Mouse (Mus musculus) hindbrain, embryonic 14.5 days (tissue): ENCODE measurements around the gene Pxn. TPM values are rescaled to one million over a fixed set of nuclear protein-coding genes. Genes with fewer than 3 reads are reported as not detected.

Experiments used
- ATAC-seq: fragments of 200-750 bp; cut with Nextera tagmentation; 2 replicates; pipeline ENCODE4 v1.8.0; 2017; ENCODE audit warnings: moderate number of reproducible peaks, mild to moderate bottlenecking, moderate TSS enrichment, moderate library complexity; ENCODE audit not compliant: low FRiP score
- DNase-seq: peaks from one replicate; pipeline ENCODE4 v3.0.0-alpha.2; 2015; ENCODE audit warnings: low spot score
- H3K27ac ChIP-seq: fragments of 300-500 bp; sonication (generic); 2 replicates; pipeline ENCODE4 v1.5.1; 2014; ENCODE audit warnings: mild to moderate bottlenecking, moderate library complexity
- H3K27me3 ChIP-seq: fragments of 300-500 bp; sonication (generic); 2 replicates; pipeline ENCODE4 v1.6.1; 2014; ENCODE audit warnings: mild to moderate bottlenecking, low read length, mixed read lengths; ENCODE audit not compliant: control insufficient read depth, insufficient read depth
- H3K36me3 ChIP-seq: fragments of 300-500 bp; sonication (generic); replicated peaks from 2 replicates; pipeline ENCODE4 v1.6.1; 2014; ENCODE audit not compliant: control insufficient read depth, insufficient read depth
- H3K4me1 ChIP-seq: fragments of 300-500 bp; sonication (generic); replicated peaks from 2 replicates; pipeline ENCODE4 v1.6.1; 2014; ENCODE audit warnings: antibody characterized with exemption, low read length, mixed read lengths; ENCODE audit not compliant: control insufficient read depth, insufficient read depth
- H3K4me2 ChIP-seq: fragments of 300-500 bp; sonication (generic); replicated peaks from 2 replicates; pipeline ENCODE4 v1.6.1; 2014; ENCODE audit warnings: mild to moderate bottlenecking, moderate library complexity
- H3K4me3 ChIP-seq: fragments of 300-500 bp; sonication (generic); replicated peaks from 2 replicates; pipeline ENCODE4 v1.5.1; 2014; ENCODE audit warnings: mild to moderate bottlenecking, low read length
- H3K9ac ChIP-seq: fragments of 300-500 bp; sonication (generic); 2 replicates; pipeline ENCODE4 v1.6.1; 2014
- H3K9me3 ChIP-seq: fragments of 300-500 bp; sonication (generic); 2 replicates; pipeline ENCODE4 v1.6.1; 2016; ENCODE audit warnings: low read length; ENCODE audit not compliant: control insufficient read depth
- WGBS: fragments of 180-500 bp; shearing (Covaris S2); extraction: QIAGEN DNeasy Blood & Tissue Kit; methylation state at CpG from one replicate; pipeline ENCODE4 v1.1.7; 2014; 5-methylcytosine and 5-hydroxymethylcytosine counted together
- microRNA-seq: library from miRNA; unstranded; fragments of <30 nt; microRNA quantifications from one replicate; pipeline ENCODE4, GENCODE M21; 2016
- polyA plus RNA-seq: library from polyadenylated mRNA; unstranded; fragments of >200 nt; fragmentation: Nextera tagmentation; extraction: Ambion mirVana; gene quantifications from 2 replicates; pipeline ENCODE4 v1.2.1, GENCODE M21; 2014

Pxn gene
- polyA plus RNA-seq, 1 experiment from 2014 or later: 12.2 TPM

- Histone ChIP-seq H3K9ac (no peak overlapping the region), H3K9me3 (no peaks in the 10 kb centered on the region), H3K4me1 (no peaks in the 10 kb centered on the region), H3K36me3 (peaks cover 98% of the 10 kb centered on the region), H3K27ac (no peak overlapping the region), H3K27me3 (no peaks in the 10 kb centered on the region), H3K4me3 (no peak overlapping the region), H3K4me2 (no peak overlapping the region)
- ATAC-seq (no peak), DNase-seq (no peak)
- 96% methylated on average over 6 of the region's 6 CpGs for WGBS
Measured at GRCm38 (mm10) chr5:115603561-115603960, 97.1 kb downstream of the Pxn start.

Small RNA genes within 50 kb of the gene (microRNA-seq; reads per million reads assigned to microRNA genes)
- gene Mir7029: not detected

Other genes starting within 250 kb of the Pxn start
- 101 and 113 TPM in 2 replicates for gene Rnf10, start 233.8 kb upstream of the Pxn start, polyA plus RNA-seq
- 52.5 and 57.6 TPM in 2 replicates for gene Coq5, start 227.0 kb upstream of the Pxn start, polyA plus RNA-seq
- 1,269 and 1,310 TPM in 2 replicates for gene Dynll1, start 205.7 kb upstream of the Pxn start, polyA plus RNA-seq
- gene Srsf9, start 179.5 kb upstream of the Pxn start, polyA plus RNA-seq: 140 and 145 TPM in 2 replicates
- gene Gatc, start 165.5 kb upstream of the Pxn start, polyA plus RNA-seq: 41.8 and 42.2 TPM in 2 replicates
- gene Triap1, start 165.5 kb upstream of the Pxn start, polyA plus RNA-seq: 47.6 and 50.1 TPM in 2 replicates
- gene Cox6a1, start 157.7 kb upstream of the Pxn start, polyA plus RNA-seq: 1,199 and 1,253 TPM in 2 replicates
- 59.6 and 60.2 TPM in 2 replicates for gene Msi1, start 77.1 kb upstream of the Pxn start, polyA plus RNA-seq
- gene Pla2g1b, start 40.4 kb upstream of the Pxn start, polyA plus RNA-seq: 0.67 TPM in 1 of 2 replicates, not detected in the other
- 19.1 and 20.3 TPM in 2 replicates for gene Sirt4, start 22.0 kb upstream of the Pxn start, polyA plus RNA-seq
- 952 and 1,000 TPM in 2 replicates for gene Rplp0, start 52.8 kb downstream of the Pxn start, polyA plus RNA-seq
- gene Gcn1l1, start 58.6 kb downstream of the Pxn start, polyA plus RNA-seq: 40.5 and 45.2 TPM in 2 replicates
- 23.3 and 27.7 TPM in 2 replicates for gene Rab35, start 125.2 kb downstream of the Pxn start, polyA plus RNA-seq
- gene Bicdl1, start 224.9 kb downstream of the Pxn start, polyA plus RNA-seq: 36.2 and 37.8 TPM in 2 replicates